Mouse (Mus musculus): ENCODE data around the gene Vps35l.

GRCm38 (mm10) chr7:118731781-118732180 lies 8.2 kb upstream of the Vps35l start:
- TF ChIP-seq GATA1 (IDR thresholded peaks at IDR 0.05; ENCODE audit: borderline replicate concordance, low read length) (no peak), CTCF (IDR thresholded peaks at IDR 0.05; ENCODE audit: low read depth, low read length) (no peak), TAL1 (conservative IDR thresholded peaks at IDR 0.05; ENCODE audit: low read depth, low read length) (no peak), POLR2AphosphoS5 (IDR thresholded peaks at IDR 0.05; ENCODE audit: insufficient replicate concordance, low read depth, low read length) (no peak), GATA2 (IDR thresholded peaks at IDR 0.05; ENCODE audit: borderline replicate concordance, low read depth, low read length) (no peak)

All from G1E (cell line).